Mouse (Mus musculus) midbrain, embryonic 14.5 days (tissue): Measurements from ENCODE around the gene Prkag3. TPM values are rescaled to one million over a fixed set of nuclear protein-coding genes. Genes with fewer than 3 reads are reported as not detected.

ENCODE experiments used
- ATAC-seq: fragments of 200-750 bp; cut with Nextera tagmentation; 2 replicates; pipeline ENCODE4 v1.8.0; 2017; ENCODE audit warnings: moderate number of reproducible peaks, moderate library complexity; ENCODE audit not compliant: low FRiP score, low TSS enrichment
- DNase-seq: peaks from one replicate; pipeline ENCODE4 v3.0.0-alpha.2; 2015
- H3K27ac ChIP-seq: fragments of 300-500 bp; sonication (generic); replicated peaks from 2 replicates; pipeline ENCODE4 v1.5.1; 2014; ENCODE audit warnings: mild to moderate bottlenecking, low read depth, low read length, moderate library complexity
- H3K27me3 ChIP-seq: fragments of 300-500 bp; sonication (generic); 2 replicates; pipeline ENCODE4 v1.6.1; 2014; ENCODE audit warnings: low read length, control low read depth, mixed read lengths; ENCODE audit not compliant: control insufficient read depth, insufficient read depth
- H3K36me3 ChIP-seq: fragments of 300-500 bp; sonication (generic); 2 replicates; pipeline ENCODE4 v1.6.1; 2014; ENCODE audit warnings: low read length, control low read depth; ENCODE audit not compliant: control insufficient read depth, insufficient read depth
- H3K4me1 ChIP-seq: fragments of 300-500 bp; sonication (generic); 2 replicates; pipeline ENCODE4 v1.6.1; 2014; ENCODE audit warnings: mild to moderate bottlenecking, antibody characterized with exemption, low read length, control low read depth; ENCODE audit not compliant: control insufficient read depth, insufficient read depth
- H3K4me2 ChIP-seq: fragments of 300-500 bp; sonication (generic); 2 replicates; pipeline ENCODE4 v1.6.1; 2014; ENCODE audit warnings: mild to moderate bottlenecking, low read length, moderate library complexity
- H3K4me3 ChIP-seq: fragments of 300-500 bp; sonication (generic); replicated peaks from 2 replicates; pipeline ENCODE4 v1.5.1; 2014; ENCODE audit warnings: low read depth, low read length
- H3K9ac ChIP-seq: fragments of 300-500 bp; sonication (generic); replicated peaks from 2 replicates; pipeline ENCODE4 v1.6.1; 2014; ENCODE audit warnings: mild to moderate bottlenecking, low read length, moderate library complexity
- H3K9me3 ChIP-seq: fragments of 300-500 bp; sonication (generic); 2 replicates; pipeline ENCODE4 v1.6.1; 2016; ENCODE audit warnings: low read length, control low read depth, mixed read lengths; ENCODE audit not compliant: control insufficient read depth
- WGBS: fragments of 180-500 bp; shearing (Covaris S2); extraction: QIAGEN DNeasy Blood & Tissue Kit; methylation state at CpG from one replicate; pipeline ENCODE4 v1.1.7; 2014; 5-methylcytosine and 5-hydroxymethylcytosine counted together
- polyA plus RNA-seq: library from polyadenylated mRNA; unstranded; fragments of >200 nt; fragmentation: Nextera tagmentation; extraction: Ambion mirVana; gene quantifications from 2 replicates; pipeline ENCODE4 v1.2.1, GENCODE M21; 2014

Gene Prkag3
- polyA plus RNA-seq, 1 experiment from 2014 or later = not detected

DNA sequence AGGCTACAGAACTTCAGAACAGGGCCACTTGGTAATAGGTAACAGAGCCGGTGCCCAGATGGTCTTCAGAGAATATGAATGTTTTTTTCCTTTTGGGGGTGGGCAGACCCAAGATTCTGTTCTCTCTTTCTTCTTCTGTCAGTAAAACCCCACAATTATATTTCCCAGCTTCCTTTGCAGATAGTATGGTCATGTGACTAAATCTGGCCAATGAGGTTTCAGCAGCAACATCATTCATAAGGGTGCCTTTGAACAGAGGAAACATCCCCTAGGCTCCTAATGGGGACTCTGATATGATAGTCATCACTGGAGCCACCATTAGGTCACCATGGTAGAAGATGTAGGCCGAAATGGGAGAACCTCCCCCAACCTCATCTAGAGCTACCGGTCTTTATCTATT is 3.8 kb upstream of the Prkag3 start:
- WGBS = 95% methylated on average over 3 of the region's 3 CpGs
- H3K27me3 ChIP-seq = no peaks in the 10 kb centered on the region

DNA sequence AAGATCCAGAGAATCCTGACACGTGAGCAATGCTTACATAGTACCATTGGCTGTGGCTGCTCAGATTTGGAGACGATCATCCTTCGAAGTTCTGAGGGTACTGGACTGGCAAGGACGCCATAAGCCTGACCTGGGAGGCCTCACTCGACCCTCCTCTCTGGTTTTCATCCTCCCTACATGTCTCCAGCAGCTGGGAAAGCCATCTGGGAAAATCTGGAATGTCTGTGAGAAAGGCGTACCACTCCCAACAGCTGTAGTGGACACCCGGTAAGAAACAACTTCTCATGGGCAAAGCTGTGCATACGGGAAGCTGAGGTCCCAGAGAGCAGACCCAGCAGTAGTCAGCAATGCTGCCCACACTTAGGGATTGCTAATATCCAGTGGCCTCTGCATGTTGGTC is 3.1 kb upstream of the Prkag3 start:
- Histone ChIP-seq H3K4me1 (no peaks in the 10 kb centered on the region), H3K9me3 (no peaks in the 10 kb centered on the region), H3K4me3 (no peak overlapping the region), H3K4me2 (no peak overlapping the region), H3K36me3 (no peaks in the 10 kb centered on the region), H3K27ac (no peak overlapping the region), H3K27me3 (no peaks in the 10 kb centered on the region), H3K9ac (no peak overlapping the region)
- DNase-seq (no peak), ATAC-seq (no peak)
- WGBS = 91% methylated on average over 8 of the region's 8 CpGs

More for the DNA sequence above, 3.8 kb upstream of the Prkag3 start:
- ATAC-seq (no peak), DNase-seq (no peak)
- Histone ChIP-seq H3K4me3 (no peak overlapping the region), H3K4me1 (no peaks in the 10 kb centered on the region), H3K27ac (no peak overlapping the region), H3K9ac (no peak overlapping the region), H3K36me3 (no peaks in the 10 kb centered on the region), H3K4me2 (no peak overlapping the region), H3K9me3 (no peaks in the 10 kb centered on the region)

DNA sequence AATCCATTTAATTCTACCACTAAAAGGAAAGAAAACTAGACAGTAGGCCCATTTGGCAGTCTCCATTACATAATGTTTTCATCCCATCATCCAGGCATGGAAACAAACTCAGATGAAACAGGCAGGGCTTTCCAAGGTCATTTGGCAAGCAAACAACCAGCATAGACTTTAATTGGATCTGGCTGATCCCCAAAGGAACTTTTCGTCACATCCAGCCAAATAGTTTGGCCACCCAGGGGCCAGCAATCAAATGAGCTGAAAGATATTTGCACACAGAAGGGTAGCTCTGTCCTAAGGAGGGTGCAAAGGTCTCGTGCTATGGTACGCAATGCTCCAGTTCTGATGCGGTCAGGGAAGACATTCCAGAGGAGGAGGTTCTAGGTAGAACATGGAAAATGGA is 1.7 kb upstream of the Prkag3 start:
- Histone ChIP-seq H3K4me2 (no peak overlapping the region), H3K4me1 (no peaks in the 10 kb centered on the region), H3K36me3 (no peaks in the 10 kb centered on the region), H3K27me3 (no peaks in the 10 kb centered on the region), H3K9ac (no peak overlapping the region), H3K9me3 (no peaks in the 10 kb centered on the region), H3K27ac (no peak overlapping the region), H3K4me3 (no peak overlapping the region)
- DNase-seq (no peak), ATAC-seq (no peak)
- 86% methylated on average over 4 of the region's 4 CpGs for WGBS

DNA sequence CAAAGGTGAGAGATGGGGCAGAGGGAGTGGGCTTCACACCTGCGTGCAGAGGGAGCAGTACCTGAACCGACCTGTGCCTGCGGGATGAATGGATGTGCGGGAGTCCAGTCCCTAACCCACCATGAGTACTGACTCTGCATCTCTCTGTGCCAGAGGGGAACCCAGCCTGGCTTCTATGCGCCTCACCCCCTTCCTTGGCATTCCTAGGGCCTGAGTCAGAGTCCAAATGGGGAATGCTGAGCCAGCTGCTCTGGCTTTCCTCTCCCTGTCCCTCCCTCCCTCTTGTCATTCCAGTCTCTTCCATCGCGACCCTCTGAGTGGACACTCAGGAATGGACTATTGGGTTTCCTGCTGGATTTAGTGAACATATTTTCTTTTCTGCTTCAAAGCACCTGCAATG is 280 bp upstream of the Prkag3 start:
- Histone ChIP-seq H3K9ac (no peak overlapping the region), H3K4me1 (no peaks in the 10 kb centered on the region), H3K4me3 (no peak overlapping the region), H3K27me3 (no peaks in the 10 kb centered on the region), H3K9me3 (no peaks in the 10 kb centered on the region), H3K36me3 (no peaks in the 10 kb centered on the region), H3K4me2 (no peak overlapping the region), H3K27ac (no peak overlapping the region)
- ATAC-seq (no peak), DNase-seq (no peak)
- 77% methylated on average over 7 of the region's 7 CpGs for WGBS

DNA sequence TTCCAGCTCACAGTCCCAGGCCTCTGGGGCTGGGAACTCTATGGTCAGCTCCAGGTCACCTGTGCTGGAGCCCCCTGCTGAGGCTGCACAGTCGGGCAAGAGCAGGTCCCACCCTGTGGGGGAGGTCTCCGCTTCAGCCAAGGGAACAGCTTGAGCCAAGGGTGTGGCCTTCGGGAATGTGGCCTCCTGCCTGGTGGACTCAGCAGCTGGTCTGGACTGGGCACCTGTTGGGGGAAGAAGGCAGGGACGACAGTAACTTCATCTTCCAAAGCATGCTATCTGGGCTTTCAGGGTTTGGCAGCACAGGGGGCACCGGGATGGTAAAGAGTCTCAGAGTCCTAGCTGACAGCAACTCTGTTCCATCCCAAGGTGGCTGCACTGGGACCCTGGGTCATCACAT is 1.7 kb downstream of the Prkag3 start:
- Histone ChIP-seq H3K4me3 (no peak overlapping the region), H3K27ac (no peak overlapping the region), H3K4me2 (no peak overlapping the region), H3K9me3 (no peaks in the 10 kb centered on the region), H3K9ac (no peak overlapping the region), H3K4me1 (no peaks in the 10 kb centered on the region), H3K27me3 (no peaks in the 10 kb centered on the region), H3K36me3 (no peaks in the 10 kb centered on the region)
- DNase-seq (no peak), ATAC-seq (no peak)
- WGBS = 80% methylated on average over 5 of the region's 5 CpGs

DNA sequence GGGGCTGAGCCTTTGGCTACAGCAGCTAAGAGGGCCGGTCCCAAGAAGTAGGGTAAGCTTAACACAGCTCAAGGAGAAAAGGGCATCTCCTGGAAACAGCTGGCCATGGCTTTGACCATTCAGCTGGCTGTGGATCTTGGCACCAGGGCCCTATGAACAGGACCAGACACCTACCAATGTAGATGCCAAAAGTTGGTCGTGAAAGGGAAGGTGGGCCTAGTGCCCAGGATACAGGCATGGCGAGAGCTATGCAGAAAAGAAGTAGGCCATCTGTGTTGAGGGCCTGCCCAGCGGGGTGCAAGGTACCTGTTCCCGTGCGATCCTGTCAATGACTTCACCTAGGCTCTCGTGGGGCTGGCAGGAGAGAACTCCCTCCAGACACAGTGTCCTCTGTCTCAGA is 8.2 kb downstream of the Prkag3 start:
- DNase-seq (no peak), ATAC-seq (no peak)
- no peak overlapping the region for H3K27ac ChIP-seq
- no peak overlapping the region for H3K9ac ChIP-seq
- no peak overlapping the region for H3K4me3 ChIP-seq
- H3K4me2 ChIP-seq = no peak overlapping the region
- H3K36me3 ChIP-seq = no peaks in the 10 kb centered on the region
- H3K9me3 ChIP-seq = no peaks in the 10 kb centered on the region
- H3K4me1 ChIP-seq = no peaks in the 10 kb centered on the region
- H3K27me3 ChIP-seq = no peaks in the 10 kb centered on the region
- WGBS = 77% methylated on average over 7 of the region's 7 CpGs

DNA sequence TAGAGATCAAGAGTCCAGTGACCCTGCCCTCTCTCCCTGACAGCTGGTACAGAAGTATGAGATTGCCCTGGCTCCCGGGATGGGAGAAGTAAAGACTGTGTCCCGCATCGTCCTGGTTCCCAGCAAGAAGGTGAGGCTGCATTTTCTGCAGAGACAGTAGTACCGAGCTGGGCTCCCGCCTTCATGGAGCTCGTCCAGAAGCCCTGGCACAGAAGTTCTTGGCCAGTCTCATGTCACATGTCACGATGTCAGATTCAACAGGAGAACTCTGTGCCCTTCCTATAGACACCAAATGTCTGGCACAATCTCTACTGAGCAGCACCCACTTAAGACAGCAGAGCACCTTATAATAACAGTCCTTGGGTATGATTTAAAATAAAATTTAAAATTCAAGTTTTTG is 11.5 kb downstream of the Prkag3 start:
- Histone ChIP-seq H3K4me3 (no peak overlapping the region), H3K9ac (no peak overlapping the region), H3K27ac (no peak overlapping the region), H3K9me3 (no peaks in the 10 kb centered on the region), H3K4me2 (no peak overlapping the region), H3K36me3 (no peaks in the 10 kb centered on the region), H3K4me1 (no peaks in the 10 kb centered on the region), H3K27me3 (no peaks in the 10 kb centered on the region)
- DNase-seq (no peak), ATAC-seq (no peak)
- 92% methylated on average over 7 of the region's 7 CpGs for WGBS

DNA sequence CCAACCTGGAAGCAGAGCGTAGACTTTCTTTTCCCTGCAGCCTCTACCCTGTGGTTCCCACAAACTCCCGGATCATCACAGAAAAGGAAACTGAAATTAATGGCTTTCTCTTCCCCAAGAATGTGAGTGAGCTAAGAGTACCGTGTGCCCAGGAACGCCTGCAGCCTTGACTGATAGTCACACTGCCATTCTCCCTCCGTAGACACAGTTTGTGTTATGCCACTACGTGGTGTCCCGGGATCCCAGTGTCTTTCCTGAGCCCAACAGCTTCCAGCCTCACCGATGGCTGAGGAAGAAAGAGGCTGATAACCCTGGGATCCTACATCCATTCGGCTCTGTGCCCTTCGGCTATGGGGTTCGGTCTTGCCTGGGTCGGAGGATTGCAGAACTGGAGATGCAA is 12.0 kb downstream of the Prkag3 start:
- Histone ChIP-seq H3K9ac (no peak overlapping the region), H3K27ac (no peak overlapping the region), H3K9me3 (no peaks in the 10 kb centered on the region), H3K4me1 (no peaks in the 10 kb centered on the region), H3K4me3 (no peak overlapping the region), H3K4me2 (no peak overlapping the region), H3K36me3 (no peaks in the 10 kb centered on the region), H3K27me3 (no peaks in the 10 kb centered on the region)
- DNase-seq = no peak
- 90% methylated on average over 12 of the region's 12 CpGs for WGBS
- no peak for ATAC-seq

DNA sequence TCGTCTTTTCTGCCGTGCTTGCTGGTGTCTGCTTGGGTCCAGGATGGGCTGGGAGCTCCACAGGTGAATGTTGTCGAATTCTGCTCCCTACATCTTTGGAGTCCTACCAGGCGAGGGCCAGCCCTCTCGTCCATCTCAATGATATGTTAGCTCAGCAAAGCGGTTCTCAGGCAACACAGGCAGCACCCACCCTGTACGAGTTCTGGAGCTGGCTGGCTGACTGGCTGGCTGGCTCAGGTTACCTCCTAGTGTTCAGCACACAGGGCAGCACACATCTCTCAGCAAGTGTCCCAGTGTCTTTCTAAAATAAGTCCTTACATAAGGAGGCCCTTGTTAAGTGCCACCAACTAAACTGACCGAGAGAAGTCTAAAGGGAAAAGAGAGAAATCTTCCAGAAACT is 20.6 kb downstream of the Prkag3 start:
- Histone ChIP-seq H3K9ac (no peak overlapping the region), H3K27me3 (no peaks in the 10 kb centered on the region), H3K9me3 (no peaks in the 10 kb centered on the region), H3K4me2 (no peak overlapping the region), H3K4me1 (no peaks in the 10 kb centered on the region), H3K4me3 (no peak overlapping the region), H3K27ac (no peak overlapping the region), H3K36me3 (no peaks in the 10 kb centered on the region)
- DNase-seq (no peak), ATAC-seq (no peak)
- 80% methylated on average over 8 of the region's 8 CpGs for WGBS
